Mouse (Mus musculus) cerebellum, adult 11 months (tissue): Measurements from ENCODE around the gene Cyp3a11.
"Not testable (repeated sequence)": the region's sequence is repeated elsewhere in the genome, so short reads cannot be mapped to it uniquely, and the experiment has no call there.

Experiments
- DNase-seq: peaks from one replicate; pipeline ENCODE4 v3.0.0; 2022

Gene Cyp3a11

DNA sequence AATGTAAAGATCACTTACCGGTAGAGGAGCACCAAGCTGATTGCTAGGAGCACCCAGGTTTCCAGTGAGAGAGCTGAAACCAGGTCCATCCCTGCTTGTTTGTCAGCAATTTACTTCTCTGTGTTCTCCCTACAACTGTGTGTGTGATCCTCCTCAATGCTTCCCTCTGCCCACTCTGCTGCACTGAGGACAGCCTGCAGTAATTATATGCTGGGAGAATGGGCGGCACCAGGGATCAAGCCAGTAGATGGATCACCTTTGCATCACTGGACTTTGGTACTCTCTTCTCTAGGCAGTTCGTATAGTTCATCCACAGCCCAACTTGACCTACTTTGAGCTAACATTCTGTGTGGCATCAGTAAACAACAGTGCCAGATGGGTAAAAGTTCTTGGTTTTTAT, at the start of gene Cyp3a11:
Gene Cyp3a11, minus strand, starts transcription at position 277 of the 400 bp plus-strand sequence.
- DNase-seq = no peak

DNA sequence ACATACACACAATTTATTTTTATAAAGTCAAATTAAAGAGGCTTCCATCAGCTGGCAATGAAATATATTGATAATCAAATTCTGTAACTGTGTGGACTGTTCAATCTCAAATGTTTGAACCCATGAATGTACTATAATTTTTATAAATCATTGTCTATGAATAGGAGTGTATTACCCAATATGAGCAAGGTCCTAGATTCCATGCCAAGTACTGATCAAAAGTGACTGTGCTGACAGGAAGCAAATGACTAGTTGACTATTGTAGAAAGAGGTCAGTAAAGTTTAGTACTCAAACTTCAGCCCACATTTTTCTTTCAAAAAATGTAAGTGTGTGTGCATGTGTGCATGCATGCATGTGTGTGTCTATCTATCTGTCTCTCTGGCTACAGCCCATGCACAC, 33.1 kb upstream of the Cyp3a11 start:
- no peak for DNase-seq

DNA sequence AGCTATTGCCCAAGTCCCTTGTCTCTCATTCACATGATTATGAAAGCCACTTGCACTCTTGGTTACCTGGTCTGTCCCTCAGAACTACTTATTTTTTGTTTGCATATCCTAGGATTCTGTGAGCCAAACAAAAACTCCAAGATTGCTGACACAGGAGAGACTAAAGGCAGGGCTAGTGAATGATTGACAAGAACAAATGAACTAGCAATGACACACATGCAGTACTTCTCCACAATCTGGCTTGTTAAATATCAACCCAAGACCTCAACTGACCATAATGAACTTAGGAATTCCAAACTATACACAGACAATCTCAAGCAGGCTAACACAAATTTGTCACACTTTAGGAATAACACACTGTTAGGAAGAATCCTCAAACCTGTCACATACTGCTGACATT, 32.0 kb upstream of the Cyp3a11 start:
- no peak for DNase-seq

DNA sequence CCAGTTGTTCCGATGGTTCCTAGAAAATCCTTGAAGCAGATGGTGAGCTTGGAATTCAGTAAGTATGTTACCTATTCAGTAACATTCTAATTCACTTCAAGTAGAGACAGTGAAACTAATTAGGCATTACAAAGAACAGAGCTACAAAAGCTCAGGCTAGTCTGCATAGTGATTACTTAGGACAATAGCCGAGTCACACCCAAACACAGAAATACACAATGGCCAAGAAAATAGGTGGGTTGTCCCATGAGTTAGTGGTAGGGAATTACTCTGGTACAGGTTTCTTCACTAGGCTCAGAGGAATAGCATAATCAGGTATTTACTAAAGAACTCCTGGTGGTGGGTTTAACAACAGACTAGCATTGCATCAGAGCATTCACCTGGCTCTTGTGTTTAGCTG, 27.2 kb upstream of the Cyp3a11 start:
- DNase-seq = not testable (repeated sequence)

DNA sequence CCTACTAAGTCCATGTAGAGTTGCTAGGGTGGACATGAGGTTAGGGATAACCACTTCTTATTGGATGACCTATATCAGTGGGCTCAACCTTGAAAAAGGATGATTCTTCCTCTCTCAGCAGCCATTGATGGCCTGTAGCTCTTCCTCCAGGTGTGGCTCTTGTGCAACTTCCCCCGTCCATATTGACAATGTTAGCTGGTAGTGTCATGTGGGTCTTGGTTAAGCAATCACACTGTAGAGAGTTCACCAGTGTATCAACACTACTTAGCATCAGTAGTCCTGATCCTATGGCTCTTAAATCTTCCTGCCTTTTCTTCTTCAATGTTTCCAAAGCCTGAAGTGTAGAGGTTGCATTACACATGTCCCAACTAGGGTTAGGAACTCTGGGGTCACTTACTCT, 24.8 kb upstream of the Cyp3a11 start:
- no peak for DNase-seq

DNA sequence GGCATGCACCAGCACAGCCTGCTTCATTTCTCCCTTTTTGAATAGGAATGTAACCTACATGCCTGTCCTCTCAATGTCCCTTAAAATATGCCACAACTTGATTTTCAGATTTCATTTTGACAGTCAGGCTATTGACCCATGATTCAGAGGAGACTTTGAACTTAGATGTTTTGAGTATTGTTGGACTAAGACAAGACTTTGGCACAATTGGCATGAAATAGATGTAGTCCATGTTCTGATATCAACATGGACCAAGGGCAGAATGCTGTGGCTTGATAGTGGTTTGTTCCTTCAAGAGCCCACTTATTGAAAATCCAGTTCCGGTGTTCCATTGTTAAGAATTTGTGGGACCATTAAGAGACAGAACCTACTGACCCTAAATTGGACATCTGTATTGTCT, 23.6 kb upstream of the Cyp3a11 start:
- DNase-seq = no peak

DNA sequence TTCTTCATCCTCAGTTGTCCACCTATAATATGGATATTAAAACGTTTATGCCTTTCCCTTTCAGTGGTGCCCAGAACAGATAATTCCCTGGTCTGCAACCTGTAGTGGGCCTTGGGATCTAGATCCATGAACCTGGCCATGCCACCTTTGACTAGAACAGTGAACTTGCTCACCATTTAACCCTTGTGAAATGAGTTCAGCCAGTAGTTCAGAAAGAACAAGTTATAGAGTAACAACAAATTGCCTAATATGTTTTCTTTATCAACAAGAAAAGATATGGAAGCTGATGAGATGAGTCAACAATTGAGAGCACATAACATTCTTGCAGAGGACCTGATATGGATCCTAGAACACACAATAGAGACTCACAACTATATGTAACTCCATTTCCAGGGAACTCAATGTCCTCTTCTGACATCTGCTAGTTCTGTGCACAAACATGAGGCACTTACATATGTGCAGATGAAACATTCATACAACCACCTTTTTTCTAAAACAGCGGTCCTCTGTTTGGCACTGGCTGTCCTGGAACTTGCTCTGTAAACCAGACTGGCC, 20.7 kb upstream of the Cyp3a11 start:
- no peak for DNase-seq

DNA sequence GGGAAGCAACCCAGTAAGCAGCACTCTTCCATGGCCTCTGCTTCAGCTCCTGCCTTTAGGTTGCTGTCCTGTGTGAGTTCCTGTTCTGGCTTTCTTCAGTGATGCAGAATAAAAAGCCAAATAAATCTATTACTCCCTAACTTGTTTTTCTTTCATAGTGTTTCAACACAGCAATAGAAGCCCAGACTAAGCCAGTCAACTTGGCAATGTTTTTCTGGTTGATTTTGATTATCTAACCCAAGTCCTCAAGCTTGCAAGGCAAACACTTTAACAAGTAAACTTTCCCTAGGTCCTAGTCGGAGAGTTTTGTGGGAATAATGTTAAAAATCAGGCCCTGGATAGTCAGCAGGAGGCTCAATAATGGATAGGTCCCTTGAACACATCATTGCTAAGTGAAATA, 17.5 kb upstream of the Cyp3a11 start:
- DNase-seq = no peak

DNA sequence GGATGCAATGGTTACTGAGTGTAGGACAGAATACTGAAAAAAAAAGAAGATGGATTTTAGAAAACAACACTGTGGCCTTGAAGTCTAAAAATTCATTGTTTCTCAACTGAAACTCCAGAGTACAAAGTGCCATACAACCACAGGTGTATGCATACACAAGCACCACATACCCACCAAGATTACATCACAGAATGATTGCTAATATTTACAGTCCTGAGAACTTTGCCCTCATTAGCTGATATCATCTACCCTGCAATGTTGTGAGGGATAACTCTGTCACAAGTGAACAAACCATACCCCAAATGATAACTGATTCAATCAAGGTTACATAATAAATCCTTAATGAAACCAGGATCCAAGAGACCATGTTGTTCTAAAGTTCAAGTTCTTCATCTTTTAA, 1.4 kb upstream of the Cyp3a11 start:
- DNase-seq = no peak

DNA sequence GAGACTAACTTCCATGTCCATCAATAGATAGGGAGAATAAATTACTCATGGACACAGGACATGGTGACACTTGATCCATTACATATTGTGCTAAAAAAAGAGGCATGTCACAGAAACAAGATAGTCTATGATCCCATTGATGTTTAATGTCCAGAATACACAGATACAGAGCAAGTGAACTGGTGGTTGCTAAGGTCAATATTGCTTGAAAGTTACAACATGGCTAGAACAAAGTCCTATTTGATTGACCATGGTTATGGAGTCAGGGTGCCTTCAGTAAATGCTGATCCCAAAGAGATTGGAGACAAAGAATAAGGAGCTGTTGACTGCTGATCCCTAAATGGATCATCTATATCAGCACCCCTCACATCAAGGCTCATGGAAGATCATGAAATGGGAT, 12.3 kb downstream of the Cyp3a11 start:
- DNase-seq = not testable (repeated sequence)

DNA sequence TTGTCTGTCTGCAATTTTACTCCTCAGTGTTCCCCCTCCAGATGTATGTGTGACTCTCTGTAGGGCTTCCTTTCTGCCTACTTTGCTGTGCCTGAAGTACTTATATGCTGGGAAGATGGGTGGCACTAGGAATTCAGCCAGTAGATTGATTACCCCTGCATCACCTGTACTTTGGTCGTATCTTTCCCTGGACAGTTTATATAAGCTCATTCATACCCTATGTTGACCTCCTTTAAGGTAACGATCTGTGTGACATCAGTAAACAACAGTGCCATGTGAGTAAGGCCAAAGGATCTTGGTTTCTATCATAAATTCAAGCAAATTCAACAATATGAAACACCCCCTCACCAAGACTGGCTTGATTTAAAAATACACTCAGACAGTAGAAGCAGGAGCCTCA, 74.0 kb downstream of the Cyp3a11 start, which contains the start of gene Cyp3a44:
Gene Cyp3a44, minus strand, starts transcription at position 79 of the 400 bp plus-strand sequence.
- not testable (repeated sequence) for DNase-seq
